Mouse (Mus musculus) spleen, adult 2 months (tissue): ENCODE data around the gene Itpk1.

Experiments used
- CTCF ChIP-seq: fragments of 200-500 bp; IDR thresholded peaks from 2 replicates; pipeline ENCODE4 v1.5.1; 2011; ENCODE audit warnings: mild to moderate bottlenecking, inconsistent platforms; ENCODE audit not compliant: insufficient read depth, insufficient read length, insufficient replicate concordance; ENCODE audit errors: extremely low read depth
- POLR2A ChIP-seq: fragments of 200-500 bp; IDR thresholded peaks from 2 replicates; pipeline ENCODE4 v1.6.1; 2011; ENCODE audit warnings: low read depth, low read length, inconsistent platforms

- TF ChIP-seq POLR2A, result no peak
- TF ChIP-seq CTCF, result no peak
Measured at GRCm38 (mm10) chr12:102682085-102682484, 22.6 kb downstream of the Itpk1 start.
